Mouse (Mus musculus): ENCODE results near the gene Ap1m2.

The Ap1m2 gene

DNA sequence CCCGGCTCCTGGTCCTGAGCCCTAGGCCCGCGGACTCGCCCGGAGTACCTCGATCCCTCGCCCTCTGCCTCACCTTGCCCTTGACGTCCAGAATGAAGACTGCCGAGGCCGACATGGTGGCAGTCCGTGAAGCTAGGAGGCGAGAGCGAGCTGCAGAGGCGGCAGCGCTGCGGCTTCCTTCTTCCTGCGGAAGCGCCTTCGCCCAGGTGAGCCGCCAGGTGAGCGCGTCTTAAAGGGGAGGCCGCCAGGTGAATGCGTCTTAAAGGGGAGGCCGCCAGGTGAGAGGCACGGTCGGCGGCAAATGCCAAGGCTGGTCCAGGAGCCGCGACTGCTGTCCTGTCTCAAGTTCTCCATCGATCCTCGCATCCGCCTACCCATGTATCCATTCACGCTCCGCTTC lies at the start of gene Ap1m2:
Gene Ap1m2, minus strand, starts transcription at position 204 of the 400 bp plus-strand sequence.
- DNase-seq (ENCODE audit: low spot score) = peak; percentile 45

DNA sequence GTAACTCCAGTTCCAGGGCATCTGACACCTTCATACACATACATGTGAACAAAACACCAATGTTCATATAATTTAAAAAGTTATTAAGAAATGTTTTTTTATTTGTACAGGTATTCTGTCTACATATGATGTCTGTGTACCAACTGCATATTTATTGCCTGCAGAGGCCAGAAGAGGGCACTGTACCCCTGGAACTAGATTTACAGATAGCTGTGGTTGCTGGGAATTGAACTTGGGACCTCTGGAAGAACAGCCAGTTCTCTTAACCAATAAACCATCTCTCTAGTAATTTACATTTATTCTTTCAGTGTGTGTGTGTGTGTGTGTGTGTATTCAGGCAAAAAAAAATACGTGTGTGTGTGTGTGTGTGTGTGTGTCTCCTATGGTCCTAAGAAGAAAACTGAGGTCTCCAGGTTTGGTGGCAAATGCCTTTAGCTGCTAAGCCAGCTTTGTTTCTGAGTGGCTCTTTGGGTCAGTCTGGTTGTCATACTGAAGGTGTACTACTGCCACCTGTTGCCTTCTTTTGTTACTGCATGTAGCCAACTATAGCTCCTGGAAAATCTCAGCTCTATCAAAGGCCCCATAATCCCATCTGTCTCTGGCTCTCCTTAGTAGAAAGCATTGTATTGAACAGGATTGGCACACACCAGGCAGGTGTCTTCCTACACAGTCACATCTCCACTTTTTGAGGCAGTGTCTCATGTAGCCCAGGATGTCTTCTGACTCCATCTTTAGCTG lies 45.0 kb upstream of the Ap1m2 start:
- peak; percentile 88 for DNase-seq (ENCODE audit: low spot score)

DNA sequence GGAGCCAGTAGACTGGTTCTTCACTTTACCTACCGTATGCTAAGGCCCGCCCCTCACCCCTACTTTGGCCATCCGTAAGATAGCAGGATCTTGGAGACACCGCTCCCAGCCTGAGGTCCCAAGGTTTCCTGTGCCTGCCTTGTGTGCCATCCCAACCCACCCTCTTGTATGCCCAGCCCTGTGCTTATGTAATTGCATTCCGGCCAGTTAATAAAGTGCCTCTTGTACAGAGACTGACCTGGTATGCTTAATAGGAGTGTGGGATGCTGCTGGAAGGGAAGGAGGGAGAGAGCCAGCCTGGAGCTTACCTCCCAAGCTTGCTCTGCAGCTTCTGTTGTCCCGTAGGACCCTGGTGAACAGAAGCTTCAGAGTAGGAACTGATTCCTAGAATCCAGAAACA lies 42.7 kb upstream of the Ap1m2 start:
- DNase-seq (ENCODE audit: low spot score) = no peak

GRCm38 (mm10) chr9:21353373-21353686 lies 41.2 kb upstream of the Ap1m2 start:
- DNase-seq (ENCODE audit: low spot score) = peak; percentile 8

DNA sequence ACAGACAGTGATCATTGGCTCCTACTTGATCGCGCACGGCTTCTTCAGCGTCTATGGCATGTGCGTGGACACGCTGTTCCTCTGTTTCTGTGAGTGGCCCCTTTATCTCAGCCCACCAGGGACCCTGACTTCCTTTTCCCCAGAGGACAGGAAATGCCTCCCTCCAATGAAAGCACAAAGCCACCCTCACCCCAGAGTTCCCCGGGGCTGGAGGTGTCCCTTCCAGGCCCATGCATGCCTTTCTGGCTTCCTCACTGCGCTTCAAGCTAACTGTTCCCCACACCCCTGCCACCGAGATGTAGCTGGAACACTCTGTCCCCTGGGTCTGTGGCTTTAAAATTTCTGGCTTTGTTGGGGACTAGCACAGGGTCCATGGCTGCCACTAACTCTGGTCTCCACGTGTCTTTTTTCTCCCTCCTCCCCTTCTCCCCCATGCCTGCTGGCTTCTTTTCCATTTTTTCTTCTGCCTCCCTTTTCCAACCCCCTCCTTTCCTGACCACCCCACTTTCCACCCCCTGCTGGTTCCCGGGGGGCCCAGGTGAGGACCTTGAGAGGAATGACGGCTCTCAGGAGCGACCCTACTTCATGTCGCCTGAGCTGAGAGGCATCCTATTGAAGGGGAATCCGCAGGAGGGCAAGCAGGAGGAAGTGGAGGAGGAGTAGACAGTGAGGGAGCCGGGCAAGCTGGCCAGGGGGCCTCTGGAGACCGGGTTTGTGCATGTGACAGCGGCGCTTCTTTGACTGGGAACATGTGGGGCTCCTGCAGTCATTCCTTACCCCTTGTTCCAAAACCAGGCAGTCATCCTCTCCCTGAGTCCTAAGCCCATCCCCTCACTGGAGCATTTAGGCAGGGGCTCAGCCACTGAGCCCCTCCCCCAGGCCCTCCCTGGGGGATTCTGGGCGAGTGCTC lies 40.6 kb upstream of the Ap1m2 start:
- peak; percentile 17 for DNase-seq (ENCODE audit: low spot score)

DNA sequence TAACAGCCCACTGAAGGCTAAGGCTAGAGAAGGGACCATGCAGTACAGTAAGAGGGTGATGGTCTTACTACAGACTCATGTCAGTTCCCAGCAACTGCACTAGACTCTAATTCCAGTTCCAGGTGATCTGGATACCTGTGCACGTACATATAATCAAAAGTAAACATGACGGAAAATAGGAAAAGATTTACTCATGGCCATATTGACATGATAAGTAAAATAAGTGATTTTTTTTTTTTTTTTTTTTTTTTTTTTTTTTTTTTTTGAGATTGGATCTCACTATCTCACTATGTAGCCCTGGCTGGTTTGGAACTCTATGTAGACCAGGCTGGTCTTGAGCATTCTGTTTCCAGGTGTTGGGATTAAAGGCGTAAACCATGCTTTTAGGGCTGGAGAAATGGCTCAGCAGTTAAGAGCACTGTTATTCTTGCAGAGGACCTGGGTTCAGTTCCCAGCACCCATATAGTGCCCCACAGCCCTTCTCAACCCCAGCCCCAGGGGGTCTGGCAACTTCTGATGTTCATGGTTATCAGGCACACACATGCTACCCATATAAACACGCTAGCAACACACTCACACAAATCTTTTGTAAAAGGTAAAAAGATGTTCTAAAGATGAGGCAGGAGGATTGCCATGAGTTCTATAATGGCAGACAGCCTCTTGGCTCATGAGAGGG lies 39.7 kb upstream of the Ap1m2 start:
- DNase-seq (ENCODE audit: low spot score) = no peak

DNA sequence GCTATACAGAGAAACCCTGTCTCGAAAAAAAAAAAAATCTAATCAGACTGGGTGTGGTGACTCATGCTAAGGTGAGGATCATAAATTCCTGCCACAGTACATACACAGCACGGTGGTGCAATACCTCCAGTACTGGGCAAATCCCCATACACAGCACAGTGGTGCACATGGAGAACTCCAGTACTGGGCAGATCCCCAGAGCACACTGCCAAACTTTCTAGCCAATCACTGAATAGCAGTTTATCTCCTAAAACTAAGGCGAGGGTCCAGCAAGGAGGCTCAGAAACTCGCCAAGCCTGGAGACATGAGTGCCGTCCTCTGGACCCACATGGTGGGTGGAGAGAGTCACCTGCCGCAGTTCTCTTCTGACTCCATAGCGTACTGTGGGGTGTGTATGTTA lies 39.0 kb upstream of the Ap1m2 start:
- no peak for DNase-seq (ENCODE audit: low spot score)

- DNase-seq (ENCODE audit: low spot score) = no peak
These were observed 36.0 kb upstream of the Ap1m2 start for GRCm38 (mm10) chr9:21348152-21348551.

- no peak for DNase-seq (ENCODE audit: low spot score)
These were observed 34.7 kb upstream of the Ap1m2 start for GRCm38 (mm10) chr9:21346627-21347365.

- no peak for DNase-seq (ENCODE audit: low spot score)
These were observed 28.3 kb upstream of the Ap1m2 start for GRCm38 (mm10) chr9:21340411-21340810.

GRCm38 (mm10) chr9:21337652-21338051 lies 25.5 kb upstream of the Ap1m2 start:
- DNase-seq (ENCODE audit: low spot score) = peak; percentile 32

DNA sequence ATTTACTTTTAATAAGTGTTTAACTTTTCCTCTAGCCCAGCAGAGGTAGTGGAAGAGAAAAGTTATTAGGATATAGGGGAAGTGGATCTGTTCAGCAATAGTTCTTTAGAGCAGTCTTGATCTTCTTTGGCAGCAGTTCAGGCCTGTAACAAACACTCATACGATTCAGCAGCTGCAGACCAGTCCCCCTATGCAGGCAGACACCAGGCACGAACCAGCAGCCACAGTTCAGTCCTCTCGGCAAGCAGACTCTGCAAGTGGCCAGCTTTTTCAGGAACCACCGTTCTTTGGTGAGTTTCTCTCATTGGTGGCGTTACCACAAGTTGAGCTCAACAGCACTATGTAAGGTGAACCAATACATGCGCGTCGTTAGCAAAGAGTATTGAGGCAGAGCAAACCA lies 24.4 kb upstream of the Ap1m2 start:
- no peak for DNase-seq (ENCODE audit: low spot score)

DNA sequence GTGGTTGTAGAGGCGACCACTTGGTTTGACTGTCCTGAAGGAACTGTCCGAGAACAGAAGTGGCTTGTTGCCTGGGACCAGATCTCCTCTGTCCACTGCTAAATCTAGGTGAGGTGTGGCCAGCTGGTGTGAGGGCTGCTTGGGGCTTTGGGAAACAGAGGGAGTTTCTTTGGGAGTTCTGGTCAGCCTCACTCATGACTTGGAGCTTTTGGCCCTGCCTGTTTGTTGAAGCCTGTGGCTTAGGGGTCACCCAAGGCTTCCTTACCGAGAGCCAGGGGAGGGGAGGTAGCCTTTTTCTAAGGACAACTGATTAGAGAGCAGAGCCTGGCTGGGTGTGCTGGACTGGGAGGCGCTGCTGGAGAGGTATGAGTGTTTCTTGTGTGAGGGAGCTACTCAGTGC lies 23.3 kb upstream of the Ap1m2 start:
- no peak for DNase-seq (ENCODE audit: low spot score)

GRCm38 (mm10) chr9:21334747-21335146 lies 22.6 kb upstream of the Ap1m2 start:
- DNase-seq (ENCODE audit: low spot score) = no peak

DNA sequence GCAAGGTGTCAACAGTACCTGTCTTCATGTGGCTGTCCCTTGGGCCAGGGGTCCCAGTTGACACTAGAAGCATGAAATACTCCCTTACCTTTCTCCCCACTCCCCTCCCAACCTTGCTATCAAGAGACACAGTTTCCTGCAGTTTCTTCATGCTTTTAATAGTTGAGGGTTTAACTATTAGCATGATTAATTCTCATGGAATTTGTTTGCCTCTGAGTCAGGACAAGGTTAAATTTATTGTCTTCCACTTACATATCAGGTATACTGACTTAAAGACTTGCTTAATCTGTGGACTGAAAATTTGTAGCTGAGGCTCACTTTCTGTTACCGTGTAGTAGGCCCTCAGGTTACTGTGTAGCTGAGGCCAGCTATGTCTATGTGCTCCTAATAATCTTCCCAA lies 21.4 kb upstream of the Ap1m2 start:
- no peak for DNase-seq (ENCODE audit: low spot score)

DNA sequence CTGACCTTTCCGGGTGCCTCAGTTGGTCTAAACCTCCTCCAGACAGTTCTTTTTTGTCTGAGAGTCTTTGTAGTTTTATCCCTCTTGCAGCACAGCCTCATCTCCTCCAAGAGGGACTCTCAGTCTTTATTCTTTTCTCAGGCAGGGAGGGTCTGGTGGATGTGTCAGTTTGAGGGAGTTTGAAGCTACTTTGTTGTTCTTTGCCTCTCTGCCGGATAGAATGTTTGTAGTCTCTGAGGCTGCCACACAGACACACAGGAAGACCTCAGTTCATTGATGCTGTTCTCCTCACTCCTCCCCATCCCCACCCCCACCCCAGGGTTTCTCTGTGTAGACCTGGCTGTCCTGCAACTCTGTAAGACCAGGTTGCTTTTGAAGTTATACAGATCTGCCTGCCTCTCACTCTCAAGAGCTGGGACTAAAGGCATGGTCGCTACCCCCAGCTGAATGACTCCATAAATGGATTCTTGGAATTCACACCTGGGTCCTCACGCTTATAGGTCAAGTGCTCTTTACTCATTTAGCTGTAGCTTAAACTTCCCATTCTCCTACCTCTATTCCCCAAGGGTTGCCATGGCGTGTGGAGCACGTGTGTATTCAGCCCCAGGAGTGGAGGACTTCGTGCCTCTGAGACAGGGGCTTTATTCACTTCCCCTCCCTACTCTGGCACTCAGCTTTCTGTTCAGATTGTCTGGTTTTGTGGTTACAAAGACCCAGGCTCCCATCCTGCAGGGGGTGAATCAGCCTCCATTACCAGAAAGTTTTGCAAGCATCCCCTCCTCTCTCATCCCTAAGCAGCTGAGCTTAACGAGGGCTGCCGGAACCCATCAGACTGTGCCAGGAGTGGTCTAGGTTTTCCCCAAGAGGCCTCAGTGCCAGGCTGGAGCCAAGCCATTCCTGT lies 20.3 kb upstream of the Ap1m2 start:
- DNase-seq (ENCODE audit: low spot score) = no peak

- DNase-seq (ENCODE audit: low spot score) = no peak
These were observed 19.4 kb upstream of the Ap1m2 start for GRCm38 (mm10) chr9:21331365-21332140.

- no peak for DNase-seq (ENCODE audit: low spot score)
These were observed 17.7 kb upstream of the Ap1m2 start for GRCm38 (mm10) chr9:21329699-21330289.

DNA sequence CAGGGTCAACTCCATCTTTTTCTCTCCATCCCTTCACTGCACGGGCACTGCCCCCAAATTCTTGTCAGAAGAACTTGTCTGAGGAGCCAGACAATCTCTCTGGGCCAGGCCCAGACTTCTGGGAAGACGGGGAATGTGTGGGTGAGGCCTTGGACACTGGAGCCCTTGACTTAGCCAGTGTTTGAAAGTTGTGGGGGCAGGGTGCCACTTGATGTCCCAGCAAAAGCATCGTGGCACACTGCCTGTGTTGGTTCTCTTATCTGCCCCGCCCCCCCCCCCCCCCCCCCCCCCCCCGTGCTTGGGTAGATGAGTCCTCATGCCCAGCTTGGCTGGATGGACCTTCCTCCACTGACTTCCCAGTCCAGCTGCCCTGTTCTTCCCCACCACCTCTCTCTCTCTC lies 16.9 kb upstream of the Ap1m2 start:
- no peak for DNase-seq (ENCODE audit: low spot score)

- DNase-seq (ENCODE audit: low spot score) = no peak
These were observed 15.9 kb upstream of the Ap1m2 start for GRCm38 (mm10) chr9:21328041-21328440.

Data from embryo, embryonic 10 days (tissue).